Mouse (Mus musculus): ENCODE measurements at regions not wholly inside any gene's neighbourhood (a gene's known extent, or its start where the extent isn't known, plus 50 kb on each side); places are given as distances from the start of the nearest gene placed in this dataset.

- TF ChIP-seq CTCF (IDR thresholded peaks at IDR 0.05; ENCODE audit: control insufficient read depth, insufficient read depth, insufficient read length) (no peak), CEBPB (IDR thresholded peaks at IDR 0.05; ENCODE audit: low read depth) (no peak), MAX (IDR thresholded peaks at IDR 0.05) (no peak)
These were observed 267.6 kb downstream of the Rnf152 start for GRCm38 (mm10) chr1:105088765-105089520.
